Mouse (Mus musculus) heart, postnatal 25 days (tissue): ENCODE results near the gene Iqca. TPM values are rescaled to one million over a fixed set of nuclear protein-coding genes. Genes with fewer than 3 reads are reported as not detected.

Experiments used
- DNase-seq: peaks from one replicate; pipeline ENCODE4 v3.0.0; 2022; ENCODE audit warnings: low spot score
- intact Hi-C: fragments of 180-260 bp; cut with DNase I; formaldehyde crosslinking; loops from one replicate; pipeline ENCODE4 v1.15.1; 2025
- total RNA-seq, 2 experiments: library from RNA; stranded (reverse); gene quantifications; 2 replicates each; pipeline ENCODE4 v1.2.3; 2021

The Iqca gene
- not detected for total RNA-seq

DNA sequence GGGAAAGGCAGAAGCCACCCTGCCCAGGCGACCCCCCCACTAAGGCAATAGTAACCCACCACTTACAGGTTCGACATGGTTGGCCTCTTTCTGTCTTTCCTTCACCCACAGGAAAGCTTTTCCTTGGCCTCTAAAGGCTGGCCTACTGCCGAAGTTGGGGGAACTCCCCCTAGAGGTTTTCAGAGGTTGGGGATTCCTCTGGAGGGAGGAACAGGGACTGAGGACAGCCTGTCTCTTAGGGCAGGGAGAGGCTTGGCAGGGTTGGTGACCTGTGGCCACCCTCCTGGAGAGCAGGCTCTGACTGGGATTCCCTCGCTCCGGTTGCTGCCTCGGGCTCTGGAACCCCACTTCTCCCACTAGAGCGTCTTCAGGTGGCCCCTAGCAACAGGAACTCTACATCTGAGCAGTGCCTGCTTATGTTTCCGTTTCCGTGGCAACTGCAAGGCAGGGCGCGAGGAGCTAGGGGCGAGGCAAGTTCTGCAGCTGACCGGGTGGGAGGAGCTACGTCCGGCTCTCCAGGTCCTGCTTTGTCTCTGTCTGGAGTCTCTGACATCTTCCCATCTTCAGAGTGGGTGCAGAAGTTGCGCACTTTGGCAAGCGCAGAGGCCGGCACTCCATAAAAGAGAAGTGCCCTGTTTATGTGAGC is at the start of gene Iqca:
Iqca (minus strand) TSS at position 303 of the 646 bp plus-strand sequence.
- DNase-seq = peak; percentile 52
- intact Hi-C loops = no loop called here

DNA sequence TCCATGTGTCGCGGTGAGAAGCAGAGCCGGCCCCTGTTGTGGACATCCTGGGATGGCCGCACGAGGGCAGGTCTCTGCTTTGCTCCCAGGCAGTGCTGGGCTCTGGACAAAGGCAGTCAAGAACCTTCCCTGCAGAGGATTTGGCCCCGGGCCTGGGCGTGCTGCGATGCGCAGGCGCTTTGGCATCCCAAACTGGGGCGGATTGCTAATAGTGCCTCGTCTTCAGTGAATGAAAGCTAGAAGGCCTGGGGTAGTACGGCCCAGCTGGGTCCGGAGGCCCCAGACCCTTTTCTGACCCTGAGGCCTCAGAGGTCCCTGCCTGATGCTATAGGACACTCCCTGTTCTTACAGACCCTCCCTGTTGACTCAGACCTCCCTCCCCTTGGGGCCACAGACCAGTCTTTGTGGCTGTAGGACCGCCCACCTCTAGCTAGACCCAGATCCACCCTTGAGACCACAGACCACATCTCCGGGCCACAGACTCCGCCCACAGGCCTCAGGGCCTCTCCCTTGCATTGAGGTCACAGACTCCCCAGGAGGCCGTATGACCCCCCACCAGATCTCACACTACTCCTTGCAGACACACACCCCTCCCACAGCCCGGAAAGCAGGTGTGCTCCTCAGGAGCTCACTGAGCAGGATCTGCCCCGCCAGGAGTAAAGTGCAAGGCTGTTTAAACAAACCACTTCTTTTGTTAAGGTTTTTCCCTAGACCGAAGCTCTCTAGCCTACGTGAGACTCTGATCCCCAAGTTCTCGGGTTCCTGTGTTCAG is 49.2 kb upstream of the Iqca start:
- DNase-seq = peak; percentile 85
- intact Hi-C loops = loop anchor here (2.0 kb wide), 1 partner anchor 166 kb away; no protein-coding TSS in a partner anchor

DNA sequence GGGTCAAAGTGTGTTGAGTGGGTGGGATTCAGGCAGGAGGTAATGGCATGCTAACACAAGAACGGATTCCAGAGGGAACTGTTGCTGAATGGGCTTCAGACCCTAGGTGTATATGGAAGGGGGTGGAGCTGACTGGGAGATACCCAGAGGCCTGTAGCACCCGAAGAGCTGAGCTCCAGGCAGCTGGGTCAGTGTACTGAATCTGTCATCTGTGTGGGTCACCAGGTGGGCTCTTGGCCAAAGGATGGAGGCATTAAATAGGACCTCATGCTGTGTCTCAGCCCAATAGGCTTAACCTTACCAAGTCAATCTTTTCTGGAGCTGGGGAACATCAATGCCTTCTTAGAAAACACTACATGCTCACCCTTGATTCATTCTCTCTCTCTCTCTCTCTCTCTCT is 48.5 kb upstream of the Iqca start:
- intact Hi-C loops = loop anchor here (2.0 kb wide), 2 partner anchors 141 to 167 kb away; no protein-coding TSS in a partner anchor
- DNase-seq = no peak

DNA sequence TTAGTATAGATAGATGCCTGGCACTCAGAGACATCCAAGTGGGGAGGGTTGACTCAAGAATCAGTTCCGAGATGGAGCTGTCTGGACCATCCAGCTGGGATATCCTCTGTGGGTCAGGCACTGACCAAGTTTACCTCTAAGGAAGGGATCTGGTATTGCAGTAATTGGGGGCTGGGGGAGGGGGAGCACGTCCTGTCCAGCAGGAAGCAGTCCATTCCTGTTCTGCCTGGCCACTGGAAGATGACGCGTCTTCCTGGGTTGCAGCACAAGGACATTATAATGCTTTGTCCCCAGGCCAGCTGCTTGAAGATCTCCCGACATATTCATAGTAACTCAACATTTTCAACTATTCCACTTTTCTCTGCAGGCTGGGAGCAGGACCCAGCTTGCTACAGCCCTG is 48.0 kb upstream of the Iqca start:
- no peak for DNase-seq
- intact Hi-C loops = loop anchor here (2.0 kb wide), 1 partner anchor 140 kb away; no protein-coding TSS in a partner anchor

DNA sequence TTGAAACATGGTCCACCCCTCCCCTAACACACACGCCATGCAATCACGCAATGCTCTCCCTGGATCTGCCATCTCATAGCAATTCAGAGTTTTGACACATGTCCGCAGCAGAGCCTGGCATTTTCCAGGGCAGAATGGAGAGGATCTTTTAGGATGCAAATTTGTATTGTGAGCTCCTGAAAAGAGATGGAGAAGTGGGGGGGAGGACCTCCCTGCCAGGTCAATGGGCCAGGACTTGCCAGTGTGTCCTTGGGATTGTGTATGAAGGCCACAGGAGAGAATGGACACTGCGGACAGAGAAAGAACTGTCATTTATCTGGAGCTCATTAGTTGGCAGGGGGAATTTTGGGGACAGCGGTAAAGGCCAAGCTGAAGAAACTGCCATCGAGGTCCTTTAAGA is 35.8 kb upstream of the Iqca start:
- intact Hi-C loops = no loop called here

DNA sequence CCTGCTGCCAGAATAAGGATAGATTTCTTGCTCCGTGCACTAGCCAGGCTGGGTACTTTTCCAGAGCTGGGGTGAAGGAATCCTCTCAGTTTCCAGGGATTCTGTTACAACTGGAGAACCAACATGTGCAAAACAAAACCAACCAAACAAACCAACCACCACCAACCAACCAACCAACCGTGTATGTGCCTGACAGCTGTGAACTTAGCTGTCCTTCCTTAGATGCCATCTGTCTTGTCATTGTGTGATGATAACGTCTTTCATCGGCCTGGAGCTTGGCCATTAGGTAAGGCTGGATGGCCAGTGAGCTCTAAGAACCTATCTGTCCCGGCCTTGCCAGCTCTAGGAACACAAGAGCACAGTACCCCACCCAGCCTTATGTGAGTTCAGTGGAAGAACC is 33.7 kb upstream of the Iqca start:
- intact Hi-C loops = no loop called here

More for the DNA sequence above, 35.8 kb upstream of the Iqca start:
- DNase-seq = no peak

DNA sequence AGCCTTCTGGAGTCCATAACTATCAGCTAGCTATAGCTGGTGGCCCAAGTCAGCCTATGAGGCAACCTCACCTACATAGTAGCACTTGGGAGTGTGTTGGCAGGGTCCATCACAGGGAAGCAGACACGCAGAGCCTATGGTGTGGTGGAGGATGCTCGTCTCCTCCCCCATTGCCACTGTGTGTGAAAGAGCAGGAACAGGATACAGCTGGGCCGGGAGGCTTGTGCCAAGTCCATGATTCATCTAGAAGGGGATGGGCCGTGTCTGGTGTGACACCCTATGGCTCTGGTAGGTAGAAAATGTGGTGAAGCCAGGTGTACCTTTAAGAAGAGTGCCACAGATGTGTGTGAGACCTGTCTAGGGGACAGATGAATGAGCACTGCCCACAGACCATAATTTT is 33.0 kb upstream of the Iqca start:
- DNase-seq = no peak
- intact Hi-C loops = no loop called here

More for the DNA sequence above, 33.7 kb upstream of the Iqca start:
- no peak for DNase-seq

DNA sequence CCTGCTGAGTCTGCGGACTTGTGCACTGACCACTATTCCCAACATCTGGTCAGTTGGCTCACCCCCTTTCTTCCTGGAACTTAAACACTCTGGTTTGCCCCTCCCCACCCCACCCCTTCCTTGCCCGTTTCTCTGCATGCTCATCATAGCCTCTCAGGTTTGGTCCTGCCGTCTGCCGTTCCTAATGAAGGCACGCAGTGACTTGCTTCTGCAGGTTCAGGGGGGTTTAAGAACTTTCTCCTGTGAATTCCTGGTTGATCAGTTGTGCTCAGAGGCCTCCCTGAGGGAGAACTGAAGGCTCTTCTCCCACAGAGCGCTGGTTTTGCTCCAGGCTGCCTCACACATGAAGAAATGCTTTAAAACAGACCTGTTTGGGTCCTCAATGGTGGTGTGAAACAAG is 30.4 kb upstream of the Iqca start:
- intact Hi-C loops = no loop called here

DNA sequence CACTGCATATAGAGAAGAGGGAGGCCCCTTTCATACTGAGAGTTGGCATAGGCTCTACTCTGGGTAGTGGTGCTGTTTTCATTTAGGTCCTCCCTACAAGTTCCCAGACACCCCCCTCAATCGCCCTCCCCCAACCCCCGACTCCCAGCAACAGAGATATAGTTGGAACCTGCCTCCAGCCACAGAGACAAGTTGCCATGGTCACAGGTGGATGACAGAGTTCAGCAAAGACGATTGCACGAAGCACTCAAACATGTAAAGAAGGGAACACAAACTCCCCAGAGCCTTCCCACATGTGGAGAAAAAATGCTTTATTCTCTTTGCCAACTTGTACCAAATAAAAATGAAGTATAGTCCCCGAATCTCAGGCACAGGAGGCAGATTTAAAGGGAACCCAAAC is 29.3 kb upstream of the Iqca start:
- intact Hi-C loops = no loop called here
- DNase-seq = no peak

More for the DNA sequence above, 30.4 kb upstream of the Iqca start:
- DNase-seq = no peak

DNA sequence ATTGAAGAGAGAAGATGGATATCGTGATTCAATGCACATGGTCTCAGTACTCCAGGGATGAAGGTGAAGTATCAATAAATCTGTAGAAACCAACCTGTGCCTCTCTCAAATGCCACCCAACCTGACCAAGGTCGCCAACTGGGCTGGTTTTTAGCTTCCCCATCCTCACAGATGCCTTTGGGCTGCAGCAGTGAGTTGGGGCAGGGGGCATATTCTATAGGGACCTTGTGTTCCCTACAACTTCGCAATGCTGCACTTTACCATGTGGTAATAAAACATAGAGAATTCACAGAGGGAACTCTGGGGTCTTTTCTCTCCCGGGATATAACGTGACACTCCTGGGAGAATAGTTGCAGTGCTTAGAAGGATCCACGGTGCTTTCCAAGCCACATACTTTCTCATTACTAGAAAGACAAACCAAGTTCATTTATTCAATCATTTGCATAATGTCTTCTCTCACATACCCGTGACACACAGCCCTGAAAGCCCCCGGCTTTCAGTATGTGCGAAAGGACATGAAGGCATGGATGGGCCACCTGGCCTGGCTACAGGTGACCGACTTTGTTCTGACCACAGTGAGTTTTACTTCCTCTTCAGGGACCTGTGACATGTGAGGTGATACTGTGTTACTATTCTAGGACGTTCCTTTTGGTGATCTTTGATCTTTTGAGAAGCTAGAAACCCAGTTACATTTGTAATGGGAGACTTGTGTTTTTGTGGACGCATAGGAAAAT is 27.9 kb upstream of the Iqca start:
- intact Hi-C loops = no loop called here
- DNase-seq = no peak

DNA sequence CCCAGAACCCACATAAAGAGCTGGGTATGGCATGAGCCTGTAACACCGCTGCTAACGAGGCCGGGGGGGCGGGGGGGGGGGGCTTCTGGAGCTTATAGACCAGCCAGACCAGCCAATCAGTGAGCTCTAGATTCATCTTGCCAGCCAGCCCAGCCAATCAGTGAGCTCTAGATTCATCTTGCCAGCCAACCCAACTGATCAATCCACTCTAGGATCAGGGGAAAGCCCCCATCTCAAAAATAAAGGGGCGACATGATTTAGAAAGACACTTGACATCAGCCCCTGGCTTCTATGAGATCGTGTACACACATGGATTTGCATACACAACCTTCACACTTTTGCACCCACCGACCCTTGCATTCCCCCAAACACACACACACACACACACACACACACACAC is 27.3 kb upstream of the Iqca start:
- intact Hi-C loops = no loop called here
- DNase-seq = no peak

DNA sequence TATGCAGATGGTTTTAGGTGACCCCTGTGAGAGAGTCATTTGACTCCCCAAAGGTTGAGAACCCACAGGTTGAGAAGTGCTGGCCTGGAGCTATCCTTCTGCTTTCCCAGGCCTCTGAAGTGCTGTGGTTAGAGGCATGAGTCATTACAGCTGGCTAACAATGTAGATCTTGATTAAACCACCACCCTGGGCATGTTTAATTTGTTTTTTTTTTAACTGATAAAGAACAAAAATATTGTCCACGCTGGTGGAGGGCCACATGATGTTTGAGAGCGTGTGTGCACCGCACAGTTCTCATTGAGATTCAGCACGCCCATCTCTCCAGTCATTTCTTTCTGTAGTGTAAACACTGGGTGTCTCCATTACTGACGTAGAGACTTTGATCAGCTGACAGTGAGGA is 24.8 kb upstream of the Iqca start:
- no peak for DNase-seq
- intact Hi-C loops = no loop called here

DNA sequence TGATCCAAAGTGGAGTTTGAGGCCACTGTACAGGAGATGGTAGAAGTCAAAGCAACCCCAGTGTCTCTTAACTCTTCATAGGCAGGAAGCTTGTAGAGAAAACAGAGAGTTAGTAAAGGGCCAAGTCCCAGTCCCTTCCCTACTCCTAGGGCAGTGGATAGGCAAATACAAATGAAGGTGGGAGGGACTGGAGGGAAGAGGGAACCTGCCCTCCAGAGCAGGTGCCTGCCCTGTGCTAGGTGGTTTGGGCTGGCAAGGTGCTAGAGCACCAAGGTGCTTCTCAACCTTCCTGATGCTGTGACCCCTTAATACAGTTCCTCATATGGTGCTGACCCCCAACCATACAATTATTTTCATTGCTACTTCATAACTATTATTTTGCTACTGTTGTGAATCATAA is 24.4 kb upstream of the Iqca start:
- intact Hi-C loops = no loop called here
- no peak for DNase-seq

DNA sequence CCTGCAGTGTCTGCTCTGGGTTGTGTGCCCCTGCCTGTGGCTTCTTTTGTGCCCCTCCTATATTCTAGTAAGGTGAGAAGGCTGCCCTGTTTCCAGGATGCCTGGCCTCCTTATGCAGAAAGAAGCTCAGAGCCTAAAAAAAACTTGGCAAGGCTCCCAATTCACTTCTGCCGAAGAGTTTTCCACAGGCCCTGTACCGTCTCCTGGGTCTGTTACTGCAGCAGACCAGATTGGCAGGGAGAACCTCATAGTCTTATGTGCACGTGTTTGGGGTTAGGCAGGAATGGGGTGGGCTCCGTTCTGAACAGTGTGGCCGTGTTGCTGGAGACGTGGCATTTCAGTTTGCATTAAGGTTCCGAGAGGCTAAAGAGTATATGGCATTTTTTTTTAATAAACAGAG is 23.0 kb upstream of the Iqca start:
- no peak for DNase-seq
- intact Hi-C loops = no loop called here

DNA sequence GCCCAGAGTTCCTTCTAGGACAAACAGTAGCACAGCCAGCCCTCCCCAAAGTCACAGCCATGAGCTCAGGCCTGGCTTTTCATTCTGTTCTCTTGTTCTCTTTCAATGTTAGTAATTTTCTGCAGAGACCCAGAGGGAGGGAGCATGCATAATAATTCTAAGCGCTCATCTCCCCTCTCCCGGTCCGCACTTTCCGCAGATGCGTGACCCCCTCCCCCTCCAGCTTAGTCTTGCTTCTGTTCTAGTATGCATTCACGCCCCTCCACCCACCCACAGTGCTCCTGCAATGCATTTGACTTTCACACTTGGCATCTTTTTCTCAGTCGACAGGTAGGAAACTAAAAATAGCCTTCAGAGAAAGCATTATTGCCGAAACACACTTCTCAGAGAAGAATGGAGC is 21.1 kb upstream of the Iqca start:
- intact Hi-C loops = no loop called here

DNA sequence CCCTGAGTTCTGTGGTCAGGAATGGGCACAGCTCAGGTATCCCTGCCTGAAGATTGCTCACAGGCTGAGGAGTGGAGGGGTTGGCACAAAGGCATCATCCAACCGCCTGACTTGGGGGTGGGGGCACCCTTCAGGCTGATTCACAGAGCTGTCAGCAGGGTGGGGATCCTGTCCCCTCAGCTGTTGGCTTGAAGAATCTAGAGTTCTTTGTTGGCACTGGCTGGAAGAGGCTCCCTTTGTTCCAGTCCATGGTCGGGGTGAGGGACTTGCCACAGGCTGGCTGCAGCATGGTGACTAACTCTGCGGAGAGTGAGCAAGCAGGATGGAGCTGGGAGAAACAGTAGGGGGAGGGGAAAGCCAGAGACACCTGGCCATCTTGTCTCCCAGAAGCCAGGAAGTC is 11.1 kb upstream of the Iqca start:
- intact Hi-C loops = loop anchor here (5.0 kb wide), 2 partner anchors 323 to 433 kb away; no protein-coding TSS in a partner anchor
- DNase-seq = no peak

More for the DNA sequence above, 21.1 kb upstream of the Iqca start:
- no peak for DNase-seq

DNA sequence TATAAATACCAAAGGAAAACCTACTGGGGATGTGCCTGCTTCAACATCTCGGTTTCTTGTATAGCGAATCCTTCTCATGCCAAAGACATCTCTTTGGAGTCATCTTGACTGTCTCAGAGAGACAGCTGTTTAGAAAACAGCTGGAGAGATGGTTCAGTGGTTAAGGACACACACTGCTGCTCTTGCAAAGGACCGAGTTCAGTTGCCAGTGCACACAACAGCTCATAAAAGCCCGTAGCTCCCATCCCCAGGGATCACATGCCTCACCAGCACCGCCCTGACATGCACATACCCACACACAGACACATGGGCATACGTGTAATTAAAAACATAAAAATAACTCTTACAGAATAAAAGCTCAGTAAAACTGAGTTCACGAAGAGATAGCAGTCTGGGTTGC is 10.0 kb upstream of the Iqca start:
- DNase-seq = no peak
- intact Hi-C loops = loop anchor here (5.0 kb wide), 2 partner anchors 324 to 434 kb away; no protein-coding TSS in a partner anchor

DNA sequence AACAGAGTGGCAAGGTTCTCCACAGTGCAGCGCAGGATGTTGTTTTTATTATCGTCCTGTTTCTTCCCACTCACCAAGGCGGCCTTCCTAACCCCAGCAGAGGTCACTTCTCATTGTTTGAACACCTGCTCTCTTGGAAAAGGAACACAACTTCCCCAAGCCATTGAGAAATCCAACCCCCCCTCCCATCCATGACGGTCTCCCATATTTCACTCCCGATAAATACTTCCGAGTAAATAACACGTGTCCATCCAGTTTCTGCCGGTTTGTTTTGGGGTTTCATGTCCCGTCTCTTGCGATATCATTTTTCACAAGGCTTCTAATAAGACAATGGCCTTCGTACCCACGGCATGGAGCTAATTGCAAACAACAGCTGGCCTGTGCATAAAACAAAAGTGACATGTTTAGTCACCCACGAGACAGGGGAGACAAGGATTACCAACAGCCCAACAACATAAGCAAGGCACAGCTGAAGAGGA is 9.2 kb upstream of the Iqca start:
- DNase-seq = no peak
- intact Hi-C loops = loop anchor here (5.0 kb wide), 2 partner anchors 325 to 435 kb away; no protein-coding TSS in a partner anchor

DNA sequence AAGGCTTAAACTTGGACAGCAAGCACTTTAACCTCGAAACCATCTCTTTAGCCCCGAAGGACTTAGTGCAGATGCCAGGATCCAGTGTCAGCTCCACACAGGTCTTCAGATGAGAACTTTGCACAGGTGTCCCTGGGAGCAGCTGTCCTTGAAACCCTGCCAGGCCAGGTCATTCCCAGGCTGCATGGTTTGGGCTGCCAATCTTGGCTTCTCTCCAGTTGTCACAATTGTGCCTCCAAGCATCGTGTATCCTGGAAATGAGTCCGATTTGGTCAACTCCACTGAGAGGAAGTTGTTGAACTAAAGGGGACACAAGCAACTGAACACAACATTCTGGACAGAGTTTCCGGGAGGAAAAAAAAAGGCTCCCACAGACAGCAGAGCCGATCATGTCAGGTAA is 8.4 kb upstream of the Iqca start:
- intact Hi-C loops = loop anchor here (5.0 kb wide), 2 partner anchors 326 to 436 kb away; no protein-coding TSS in a partner anchor
- DNase-seq = peak; percentile 31

DNA sequence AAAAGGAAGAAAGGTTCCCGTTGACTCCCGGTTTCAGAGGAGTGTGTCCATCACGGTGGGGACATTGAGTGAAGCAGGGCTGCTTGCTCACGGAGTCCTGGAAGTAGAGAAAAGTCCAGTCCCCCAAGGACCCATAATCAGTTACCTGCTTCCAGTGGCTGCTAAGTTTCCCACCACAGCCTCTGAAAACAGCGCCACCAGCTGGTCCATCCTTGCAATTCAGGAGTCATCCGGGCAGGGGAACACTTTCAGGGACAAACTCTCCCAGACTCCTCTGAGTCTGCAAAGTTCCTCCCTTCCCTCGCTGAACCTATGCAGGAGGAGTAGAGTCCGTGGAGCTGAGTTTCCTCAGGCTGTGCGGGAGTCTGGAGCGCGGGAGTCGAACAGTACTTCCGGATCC is 6.7 kb upstream of the Iqca start:
- intact Hi-C loops = loop anchor here (5.0 kb wide), 3 partner anchors 98 to 437 kb away; no protein-coding TSS in a partner anchor
- DNase-seq = no peak
